Mouse (Mus musculus): Measurements from ENCODE around the gene Vbp1. TPM values are rescaled to one million over a fixed set of nuclear protein-coding genes. Genes with fewer than 3 reads are reported as not detected.

The Vbp1 gene
- 10 to 100 TPM; 41.0 to 47.3 TPM for total RNA-seq (2021)
- long read RNA-seq, experiment 1, transcript Vbp1-201 (6 exons, 1,595 nt) = major isoform, 68 of 91 reads
- long read RNA-seq, experiment 1, partial matches to known transcripts = 1 of 91 reads
- long read RNA-seq, experiment 1, other reads (novel, unspliced or antisense) = 22 of 91 reads
- long read RNA-seq, experiment 2, transcript Vbp1-201 (6 exons, 1,595 nt) = major isoform, 47 of 52 reads
- long read RNA-seq, experiment 2, partial matches to known transcripts = 1 of 52 reads
- long read RNA-seq, experiment 2, other reads (novel, unspliced or antisense) = 4 of 52 reads

- DNase-seq = peak; percentile 83
Measured at GRCm38 (mm10) chrX:75514179-75514972, at the start of gene Vbp1. TSS of gene Vbp1 (plus strand) at chrX:75514299.

GRCm38 (mm10) chrX:75475182-75475644, 38.9 kb upstream of the Vbp1 start:
- DNase-seq = peak; percentile 67

- DNase-seq = no peak
Measured at GRCm38 (mm10) chrX:75489886-75490285, 24.2 kb upstream of the Vbp1 start.

GRCm38 (mm10) chrX:75513787-75514178, 316 bp upstream of the Vbp1 start:
- DNase-seq = no peak

- peak; percentile 8 for DNase-seq
Measured at GRCm38 (mm10) chrX:75577582-75578324, 63.7 kb downstream of the Vbp1 start, which contains the start of gene Rab39b. TSS of gene Rab39b (minus strand) at chrX:75578231.

GRCm38 (mm10) chrX:75578539-75578938, 64.4 kb downstream of the Vbp1 start:
- DNase-seq = no peak

Other genes starting within 250 kb of the Vbp1 start
- 100 to 1,000 TPM in 1 of 2 experiments, 10 to 100 TPM in 1; 94.7 to 104 TPM for gene Fundc2, start 131.9 kb upstream of the Vbp1 start, total RNA-seq (2021)
- gene F8, start 131.7 kb upstream of the Vbp1 start, total RNA-seq (2021) = 1 to 10 TPM; 6.6 to 6.9 TPM
- gene Cmc4, start 97.7 kb upstream of the Vbp1 start, total RNA-seq (2021) = 10 to 100 TPM in 1 of 2 experiments, 1 to 10 TPM in 1; 8.5 to 12.3 TPM
- 10 to 100 TPM in 1 of 2 experiments, 1 to 10 TPM in 1; 6.1 to 11.4 TPM for gene Mtcp1, start 97.7 kb upstream of the Vbp1 start, total RNA-seq (2021)
- 10 to 100 TPM; 22.6 to 29.7 TPM for gene Brcc3, start 97.7 kb upstream of the Vbp1 start, total RNA-seq (2021)
- gene Rab39b, start 63.9 kb downstream of the Vbp1 start, total RNA-seq (2021) = 1 to 10 TPM; 1.4 to 2.2 TPM